Mouse (Mus musculus) skeletal muscle tissue, adult 2 months (tissue): Measurements from ENCODE around the gene Sdccag8.

Experiments used
- DNase-seq: peaks from one replicate; pipeline ENCODE4 v3.0.0-alpha.2; 2012; ENCODE audit warnings: low read depth, low spot score

The Sdccag8 gene

DNA sequence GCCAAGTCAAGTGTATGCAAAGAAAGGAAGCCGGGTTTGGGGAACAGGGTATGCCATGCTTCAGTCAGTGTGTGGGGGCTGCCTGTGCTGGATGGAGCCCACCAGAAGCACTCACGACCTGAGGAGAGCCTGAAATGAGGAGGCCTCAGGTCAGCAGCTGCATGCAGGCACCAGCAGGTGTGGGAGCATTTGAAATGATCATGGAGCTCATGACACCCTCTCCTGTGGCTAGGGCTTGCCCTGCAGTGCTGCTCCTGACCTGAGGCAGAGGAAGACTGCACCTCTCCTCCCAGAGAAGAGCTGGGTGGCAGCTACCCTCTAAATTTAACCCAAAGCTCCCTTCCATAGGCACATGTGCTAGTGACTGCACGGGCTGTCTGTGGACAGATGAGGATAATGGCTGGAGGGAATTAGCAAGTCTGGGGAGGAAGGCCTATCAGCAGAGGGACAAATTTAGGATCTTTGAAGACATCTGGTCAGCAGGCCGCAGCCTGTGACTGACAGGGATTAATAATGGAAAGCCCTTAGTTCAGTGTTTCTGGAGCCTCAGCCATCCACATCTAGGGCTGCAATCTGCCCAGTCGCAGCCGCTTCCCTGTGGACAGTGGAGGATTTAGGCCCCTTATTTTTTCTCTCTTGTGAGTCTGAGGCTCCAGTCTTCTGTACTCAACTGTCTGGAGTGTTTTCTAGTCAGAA lies 196.3 kb downstream of the Sdccag8 start:
- no peak for DNase-seq

GRCm38 (mm10) chr1:177011688-177012087 lies 197.2 kb downstream of the Sdccag8 start:
- DNase-seq: peak; percentile 83

- DNase-seq: no peak
Observed at GRCm38 (mm10) chr1:177012774-177013173, 198.3 kb downstream of the Sdccag8 start.

GRCm38 (mm10) chr1:177013313-177013712 lies 198.9 kb downstream of the Sdccag8 start:
- no peak for DNase-seq

DNA sequence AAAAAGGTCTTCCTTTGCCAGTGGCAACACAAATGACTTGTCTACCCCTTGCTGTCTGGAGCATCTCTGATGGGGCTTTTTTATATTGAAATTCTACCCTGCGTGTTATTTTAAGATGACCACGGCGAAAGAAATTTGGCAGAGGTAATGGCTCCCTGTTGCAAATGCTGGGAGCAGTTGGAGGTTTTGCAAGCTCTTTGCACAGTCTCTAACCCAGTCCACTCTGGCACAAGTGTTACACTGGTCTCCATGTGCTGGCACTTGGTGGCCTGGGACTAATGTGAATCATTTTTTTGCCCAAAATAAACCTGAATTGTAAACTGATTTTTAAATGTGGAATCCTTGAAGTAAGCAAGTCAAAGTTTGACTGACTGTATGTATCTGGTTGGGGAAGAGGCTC lies 199.3 kb downstream of the Sdccag8 start:
- peak; percentile 68 for DNase-seq

GRCm38 (mm10) chr1:177014346-177014745 lies 199.9 kb downstream of the Sdccag8 start:
- DNase-seq: no peak

DNA sequence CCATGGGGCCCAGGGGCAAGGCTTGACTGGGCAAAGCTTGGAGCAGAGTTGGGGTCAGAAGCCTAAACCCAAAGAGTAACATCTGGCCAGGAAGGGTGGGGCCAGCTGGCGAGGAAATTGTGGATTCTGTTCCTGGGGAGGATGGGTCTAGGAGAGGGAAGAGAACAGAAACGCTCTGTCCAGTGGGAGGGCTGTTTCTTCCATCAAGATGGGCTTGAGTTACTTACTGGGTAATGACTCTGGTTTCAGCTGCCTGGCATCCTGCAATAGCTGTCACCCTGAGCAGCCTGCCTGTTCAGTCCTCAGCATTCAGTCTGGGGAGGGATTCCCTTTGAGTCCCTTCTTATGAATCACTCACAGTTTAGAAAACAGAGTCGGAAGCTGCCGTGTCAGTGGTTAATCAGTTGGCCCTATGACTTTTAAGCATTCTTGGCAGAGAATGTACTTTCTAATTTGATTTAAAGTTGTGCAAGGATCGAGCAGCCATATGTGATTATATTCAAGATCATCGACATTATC lies 200.5 kb downstream of the Sdccag8 start:
- peak; percentile 28 for DNase-seq

GRCm38 (mm10) chr1:177015917-177016316 lies 201.5 kb downstream of the Sdccag8 start:
- no peak for DNase-seq

- DNase-seq: no peak
Observed at GRCm38 (mm10) chr1:177016729-177017128, 202.3 kb downstream of the Sdccag8 start.

GRCm38 (mm10) chr1:177018750-177019149 lies 204.3 kb downstream of the Sdccag8 start:
- DNase-seq: no peak

DNA sequence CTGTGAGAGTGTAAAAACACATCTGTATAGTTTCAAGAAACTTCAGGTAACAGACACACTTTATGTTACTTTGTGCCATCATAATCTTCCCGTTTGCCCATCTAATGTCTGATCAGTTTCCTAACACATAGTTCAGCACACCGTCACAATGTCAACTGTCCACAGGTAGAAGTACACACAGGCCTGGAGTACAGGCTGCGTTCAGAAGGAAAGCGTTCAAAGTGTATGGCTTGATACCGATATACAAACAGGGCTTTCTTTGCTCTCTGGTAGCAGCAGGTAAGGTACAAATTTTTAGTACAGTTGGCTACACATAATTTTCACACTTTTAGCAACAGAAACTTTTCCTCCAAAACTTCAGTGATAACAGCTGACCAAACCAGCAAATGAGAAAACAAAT lies 205.2 kb downstream of the Sdccag8 start:
- DNase-seq: no peak

DNA sequence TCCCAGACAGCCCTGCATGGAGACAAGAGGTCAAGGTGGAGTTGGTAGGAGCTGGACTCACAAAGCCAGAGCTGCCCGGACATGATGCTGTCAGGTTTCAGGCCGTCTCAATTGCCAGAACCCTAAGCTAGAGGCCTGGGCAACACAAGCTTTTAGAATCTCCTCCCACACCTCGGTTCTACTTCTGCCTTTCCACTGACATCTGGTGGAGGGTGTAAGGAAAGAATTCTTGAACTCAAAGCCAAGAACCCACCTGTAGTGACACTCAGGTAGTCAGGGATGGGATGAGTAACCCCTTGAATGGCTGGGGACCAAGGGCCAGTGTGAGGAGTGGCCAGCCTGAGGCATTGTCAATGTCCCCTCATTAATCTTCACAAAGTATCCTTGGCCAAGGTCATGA lies 208.3 kb downstream of the Sdccag8 start:
- DNase-seq: no peak

- no peak for DNase-seq
Observed at GRCm38 (mm10) chr1:177027706-177028105, 213.2 kb downstream of the Sdccag8 start.

DNA sequence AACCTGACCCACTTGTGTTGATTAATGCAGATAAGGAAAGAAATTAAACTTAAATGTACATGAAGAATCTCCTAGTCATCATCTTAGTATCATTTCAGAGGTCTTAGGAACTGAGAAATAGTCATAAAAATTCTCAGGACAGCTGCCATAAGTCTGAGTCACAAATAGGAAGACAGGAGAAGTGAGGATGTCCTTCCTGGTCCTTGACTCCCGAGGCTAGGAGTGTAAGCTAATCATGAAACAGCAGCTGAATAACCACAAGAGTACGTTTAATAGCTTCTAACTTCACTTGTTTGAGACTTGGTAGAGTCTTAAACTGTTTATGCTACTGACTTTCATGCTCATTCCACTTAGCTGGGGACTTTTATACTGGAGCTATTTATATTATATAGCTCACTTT lies 214.6 kb downstream of the Sdccag8 start:
- no peak for DNase-seq

DNA sequence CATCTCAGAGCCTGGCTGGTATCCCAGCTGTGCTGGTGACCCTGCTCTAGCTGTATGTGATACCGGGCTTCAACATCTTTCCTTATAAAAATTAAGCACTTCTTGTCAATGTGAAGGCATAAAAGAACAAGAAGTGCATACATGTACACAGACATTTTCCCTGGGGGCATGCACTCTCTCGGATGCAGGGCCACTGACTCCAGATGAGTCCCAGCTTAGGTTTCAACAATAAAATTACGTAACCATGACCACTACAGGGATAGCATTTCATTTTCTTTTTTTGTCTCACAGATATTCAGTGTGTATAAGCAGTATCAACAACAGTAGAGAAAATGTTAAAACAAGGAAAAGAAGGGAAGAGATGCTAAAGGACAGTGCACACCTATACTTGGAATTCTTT lies 216.2 kb downstream of the Sdccag8 start:
- DNase-seq: no peak

- no peak for DNase-seq
Observed at GRCm38 (mm10) chr1:177031196-177031595, 216.7 kb downstream of the Sdccag8 start.

DNA sequence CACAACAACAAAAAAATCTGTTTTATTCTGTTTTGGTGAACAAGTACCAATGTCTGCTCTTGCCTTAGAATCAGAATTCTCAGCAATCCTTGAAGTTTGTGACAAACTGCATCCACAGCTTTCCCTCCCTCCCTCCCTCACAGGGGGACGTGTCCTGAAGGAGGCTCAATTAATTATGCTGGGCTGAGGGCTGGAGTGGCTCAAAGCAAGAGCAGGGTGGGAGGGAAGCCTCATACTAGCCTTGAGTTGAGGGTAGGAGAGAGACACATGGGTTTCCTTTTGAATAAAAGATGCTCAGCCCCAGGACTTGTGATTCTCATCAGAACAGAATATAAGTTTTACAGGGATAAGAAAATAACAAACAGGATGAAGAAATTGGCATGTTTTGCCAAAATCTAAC lies 217.8 kb downstream of the Sdccag8 start:
- no peak for DNase-seq

- no peak for DNase-seq
Observed at GRCm38 (mm10) chr1:177035460-177035859, 221.0 kb downstream of the Sdccag8 start.

GRCm38 (mm10) chr1:177038383-177038782 lies 223.9 kb downstream of the Sdccag8 start:
- DNase-seq: no peak

GRCm38 (mm10) chr1:177039093-177039674 lies 224.7 kb downstream of the Sdccag8 start:
- DNase-seq: no peak

DNA sequence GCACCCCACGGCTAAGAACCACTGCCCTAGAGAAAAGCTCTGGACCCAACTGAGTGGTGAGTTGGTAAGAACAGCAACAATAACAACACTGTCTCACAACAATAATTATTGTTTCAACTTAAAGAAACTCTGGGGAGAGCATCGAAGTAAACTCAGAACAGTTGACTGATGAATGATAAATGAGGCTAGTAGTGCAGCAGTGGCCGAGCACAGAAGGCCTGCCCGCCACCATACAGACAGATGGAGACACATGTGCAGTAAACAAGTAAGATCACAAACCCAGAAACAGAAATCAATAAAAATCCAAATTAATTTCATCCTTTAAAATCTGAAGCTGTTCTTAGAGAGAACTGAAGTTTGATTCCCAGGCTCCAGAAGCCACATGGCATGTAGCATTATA lies 225.6 kb downstream of the Sdccag8 start:
- DNase-seq: no peak

- peak; percentile 8 for DNase-seq
Observed at GRCm38 (mm10) chr1:177045885-177046284, 231.4 kb downstream of the Sdccag8 start.

DNA sequence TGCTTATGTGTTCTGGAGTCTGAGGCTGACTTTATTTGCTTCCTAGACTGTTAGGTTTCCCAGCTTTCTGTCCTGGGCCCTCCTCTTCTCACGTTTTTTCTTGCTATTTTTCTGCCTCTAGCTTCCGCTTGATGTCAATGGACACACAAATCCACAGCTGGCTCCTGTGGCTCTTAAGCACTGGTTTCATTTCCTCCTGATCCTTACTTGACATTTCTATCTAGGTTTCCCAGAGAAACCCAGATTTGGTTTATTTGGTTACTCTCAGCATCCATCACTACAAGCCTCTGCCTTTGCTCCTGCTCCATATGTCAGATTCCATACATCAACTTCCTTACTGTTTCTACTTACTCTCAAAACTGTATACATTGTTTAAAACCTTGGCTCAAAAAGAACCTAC lies 232.5 kb downstream of the Sdccag8 start:
- no peak for DNase-seq
